Mouse (Mus musculus) right cerebral cortex, postnatal 25 days (tissue): Measurements from ENCODE around the gene Tmed6.
"Not testable (repeated sequence)": the region's sequence is repeated elsewhere in the genome, so short reads cannot be mapped to it uniquely, and the experiment has no call there.

Experiments
- DNase-seq: peaks from one replicate; pipeline ENCODE4 v3.0.0; 2022

Tmed6 gene

DNA sequence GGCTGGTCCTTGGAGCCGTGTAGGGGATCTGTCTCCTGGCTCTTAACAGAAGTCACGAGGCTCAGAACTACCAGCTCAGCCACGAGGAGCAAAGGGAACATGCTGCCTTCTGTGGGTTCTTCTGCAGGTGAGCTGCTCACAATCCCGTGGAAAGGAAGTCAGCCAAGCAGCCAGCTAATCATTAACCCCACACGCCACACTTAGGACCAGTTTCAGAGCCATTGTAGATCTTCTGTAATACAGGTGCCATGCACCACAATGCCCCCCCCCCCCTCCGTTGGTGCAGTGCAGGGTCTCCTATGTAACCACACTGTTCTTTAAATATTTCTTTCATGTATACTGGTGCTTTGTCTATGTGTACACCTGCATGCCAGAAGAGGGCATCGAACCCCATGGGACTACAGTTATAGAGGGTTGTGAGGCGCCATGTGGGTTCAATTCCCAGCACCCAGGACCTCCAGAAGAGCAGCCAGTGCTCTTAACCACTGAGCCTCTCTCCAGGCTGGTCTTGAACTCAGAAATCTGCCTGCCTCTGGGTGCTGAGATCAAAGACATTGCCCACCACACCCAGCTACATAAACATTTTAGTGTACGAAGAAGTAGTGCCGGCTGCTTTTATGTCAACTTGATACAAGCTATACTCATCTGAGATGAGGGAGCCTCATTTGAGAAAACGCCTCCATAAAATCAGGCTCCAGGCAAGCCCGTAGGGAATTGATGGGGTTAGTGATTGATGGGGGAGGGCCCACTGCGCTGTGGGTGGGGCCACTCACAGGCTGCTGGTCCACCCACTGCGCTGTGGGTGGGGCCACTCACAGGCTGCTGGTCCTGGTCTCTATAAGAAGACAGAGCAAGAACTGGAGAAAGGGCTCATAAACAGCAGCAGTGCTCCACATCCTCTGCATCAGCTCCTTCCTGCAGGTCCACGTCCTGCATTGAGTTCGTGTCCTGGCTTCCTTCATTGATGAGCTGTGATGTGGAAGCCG, at the start of gene Tmed6:
Gene Tmed6 (minus strand): TSS at position 134 of the 986 bp plus-strand sequence.
- no peak for DNase-seq

DNA sequence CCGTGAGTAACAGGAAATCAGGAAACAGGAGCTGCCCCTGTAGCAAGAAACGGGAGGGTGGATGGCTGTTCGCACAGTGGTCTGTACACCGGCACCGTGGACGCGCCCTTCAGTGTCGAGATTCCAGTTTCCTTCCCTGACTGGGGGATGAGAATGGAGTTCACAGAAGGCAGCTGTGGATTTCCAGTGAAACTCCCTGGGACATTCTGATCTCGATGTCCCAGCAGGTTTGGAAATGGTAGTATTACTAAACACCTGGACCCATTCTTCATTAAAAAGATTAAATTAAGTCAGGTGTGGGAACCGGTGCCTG, 49.5 kb upstream of the Tmed6 start:
- no peak for DNase-seq

DNA sequence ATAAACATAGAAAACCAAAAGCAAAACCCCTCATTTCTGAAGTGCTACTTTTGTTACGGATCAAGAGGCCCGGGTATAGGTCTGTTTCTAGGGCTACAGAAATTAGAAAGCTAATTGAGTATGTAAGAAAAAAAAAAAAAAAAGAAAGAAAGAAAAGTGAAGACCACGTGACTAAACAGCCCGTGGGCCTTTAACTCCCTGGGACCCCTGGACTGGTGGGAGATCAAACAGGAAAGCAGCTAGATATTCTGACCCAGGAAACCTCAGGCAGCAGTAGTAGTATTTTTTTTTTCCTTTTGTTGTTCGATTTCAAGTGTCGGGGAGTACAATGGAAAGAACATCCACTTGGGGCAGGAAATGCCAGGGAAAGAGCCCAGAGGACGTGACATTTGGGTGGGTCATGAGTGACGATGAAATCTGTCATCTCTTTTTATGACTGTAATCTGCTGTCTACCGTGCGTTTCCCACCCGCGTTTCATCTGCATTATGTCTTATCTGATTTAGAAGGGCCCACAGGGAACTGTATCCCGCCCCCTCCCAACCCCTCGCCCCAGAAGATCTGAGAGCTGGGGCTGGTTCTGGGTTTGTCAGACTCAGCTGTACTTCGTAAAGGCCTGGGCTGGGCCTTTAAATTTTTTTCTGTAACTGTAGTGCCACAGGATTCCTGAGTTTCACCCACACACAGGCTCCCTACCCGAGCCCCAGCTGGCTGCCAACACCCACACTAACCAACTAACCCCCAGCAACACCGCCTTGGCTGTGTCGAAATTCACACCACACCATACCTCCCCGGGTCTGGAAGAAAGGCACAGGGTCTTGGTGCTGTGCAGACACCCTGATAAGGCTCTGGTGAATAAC, 48.9 kb upstream of the Tmed6 start:
- peak; percentile 31 for DNase-seq

DNA sequence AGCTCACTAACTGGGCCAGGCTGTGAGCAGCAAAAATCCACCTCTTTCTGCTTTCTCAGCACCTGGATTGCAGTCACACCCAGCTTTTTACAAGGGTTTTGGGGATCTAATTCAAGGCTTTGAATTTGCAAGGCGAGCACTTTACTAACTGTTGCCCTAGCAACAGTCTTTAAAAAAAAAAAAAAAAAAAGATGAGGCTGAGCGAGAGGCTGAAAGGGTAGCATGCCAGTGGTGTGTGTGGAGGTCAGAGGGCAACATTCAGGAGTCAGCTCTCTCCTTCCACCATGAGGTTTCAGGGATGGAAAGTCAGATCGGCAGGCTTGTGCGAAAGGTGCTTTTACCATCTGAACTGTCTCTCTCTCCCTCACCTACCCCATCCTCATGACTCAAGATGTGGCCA, 47.8 kb upstream of the Tmed6 start:
- DNase-seq = no peak

DNA sequence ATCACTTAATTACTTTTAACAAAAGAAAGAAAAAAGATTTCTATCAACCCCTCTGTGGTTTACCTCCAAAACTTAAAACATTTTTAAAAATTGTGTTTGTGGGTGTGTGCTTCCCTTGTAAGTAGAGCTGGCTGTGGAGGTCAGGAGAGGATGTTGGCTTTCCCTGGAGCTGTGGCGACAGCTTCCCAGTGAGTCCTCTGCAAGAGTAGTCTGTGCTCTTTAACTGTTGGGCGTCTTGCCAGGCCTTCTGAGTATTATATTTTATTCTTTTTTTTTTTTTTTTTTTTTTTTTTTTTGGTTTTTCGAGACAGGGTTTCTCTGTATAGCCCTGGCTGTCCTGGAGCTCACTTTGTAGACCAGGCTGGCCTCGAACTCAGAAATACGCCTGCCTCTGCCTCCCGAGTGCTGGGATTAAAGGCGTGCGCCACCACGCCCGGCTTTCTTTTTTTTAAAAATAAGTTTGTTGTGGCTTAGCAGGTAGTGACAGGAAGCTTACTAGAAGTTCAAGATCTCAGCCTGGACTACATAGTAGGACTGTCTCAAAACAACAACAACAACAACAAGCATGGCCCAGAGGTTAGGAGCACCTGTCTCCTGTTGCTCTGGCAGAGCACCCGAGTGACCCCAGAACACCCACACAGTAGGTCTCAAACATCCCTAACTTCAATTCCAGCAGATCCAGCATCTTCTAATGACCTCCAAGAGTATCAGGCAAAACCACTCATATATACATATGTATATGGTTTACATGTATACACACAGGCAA, 46.1 kb upstream of the Tmed6 start:
- no peak for DNase-seq

GRCm38 (mm10) chr8:107110629-107111330, 45.3 kb upstream of the Tmed6 start:
- no peak for DNase-seq

GRCm38 (mm10) chr8:107109816-107110435, 44.5 kb upstream of the Tmed6 start:
- DNase-seq = no peak

- no peak for DNase-seq
Observed at GRCm38 (mm10) chr8:107108978-107109720, 43.7 kb upstream of the Tmed6 start.

DNA sequence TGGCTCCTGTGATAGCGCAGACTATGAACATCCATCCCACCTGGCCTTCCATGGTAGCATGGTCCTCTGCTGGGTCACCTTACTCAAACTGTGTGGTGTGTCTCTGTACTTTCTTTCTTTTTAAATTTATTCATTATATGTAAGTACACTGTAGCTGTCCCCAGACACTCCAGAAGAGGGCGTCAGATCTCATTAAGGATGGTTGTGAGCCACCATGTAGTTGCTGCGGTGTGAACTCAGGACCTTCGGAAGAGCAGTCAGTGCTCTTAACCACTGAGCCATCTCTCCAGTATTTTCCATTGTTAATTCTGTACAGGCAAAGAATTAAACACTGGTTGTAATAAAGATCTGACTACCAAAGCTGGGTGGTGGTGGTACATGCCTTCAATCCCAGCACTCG, 42.6 kb upstream of the Tmed6 start:
- not testable (repeated sequence) for DNase-seq

GRCm38 (mm10) chr8:107104547-107104946, 39.1 kb upstream of the Tmed6 start:
- peak; percentile 61 for DNase-seq

DNA sequence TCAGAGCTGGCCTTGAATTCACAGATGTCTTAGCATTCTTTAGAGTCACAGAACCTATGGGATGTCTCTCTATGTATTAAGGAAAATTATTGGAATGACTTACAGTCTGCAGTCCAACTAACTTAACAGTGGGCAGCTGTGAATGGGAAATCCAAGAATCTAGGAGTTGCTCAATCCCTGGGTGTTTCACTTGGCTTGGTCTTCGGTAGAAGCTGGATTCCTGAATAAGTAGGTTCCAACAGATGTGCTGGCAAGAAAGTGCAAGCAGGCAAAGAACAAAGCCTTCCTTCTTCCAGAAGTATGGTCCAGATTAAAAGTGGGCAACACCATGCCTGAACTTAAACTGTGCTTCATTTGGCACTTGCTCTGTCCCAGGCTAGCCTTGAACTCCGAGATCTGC, 35.2 kb upstream of the Tmed6 start:
- DNase-seq = no peak

GRCm38 (mm10) chr8:107096366-107097036, 31.1 kb upstream of the Tmed6 start, which contains the start of gene Terf2:
Terf2 (minus strand) TSS chr8:107096547.
- peak; percentile 94 for DNase-seq

- DNase-seq = no peak
Observed at GRCm38 (mm10) chr8:107095717-107096365, 30.4 kb upstream of the Tmed6 start.

DNA sequence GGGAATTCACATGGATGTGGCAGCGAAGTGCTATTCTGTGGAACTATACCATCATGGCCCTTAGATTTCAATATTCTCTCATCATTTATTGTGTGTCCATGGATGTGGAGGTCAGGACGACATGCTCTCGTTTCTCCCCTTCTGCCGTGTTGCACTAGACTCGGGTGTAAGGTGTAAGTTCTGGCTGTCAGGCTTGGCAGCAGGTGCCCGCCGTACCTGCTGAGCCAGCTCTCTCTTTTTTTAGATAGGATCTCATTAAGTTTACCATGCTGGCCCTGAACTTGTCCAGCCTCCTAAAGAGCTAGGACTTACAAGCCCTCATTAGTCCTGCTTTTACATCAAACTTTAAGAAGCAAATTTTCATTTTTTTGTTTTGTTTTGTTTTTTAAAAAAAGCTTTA, 25.1 kb upstream of the Tmed6 start:
- no peak for DNase-seq

DNA sequence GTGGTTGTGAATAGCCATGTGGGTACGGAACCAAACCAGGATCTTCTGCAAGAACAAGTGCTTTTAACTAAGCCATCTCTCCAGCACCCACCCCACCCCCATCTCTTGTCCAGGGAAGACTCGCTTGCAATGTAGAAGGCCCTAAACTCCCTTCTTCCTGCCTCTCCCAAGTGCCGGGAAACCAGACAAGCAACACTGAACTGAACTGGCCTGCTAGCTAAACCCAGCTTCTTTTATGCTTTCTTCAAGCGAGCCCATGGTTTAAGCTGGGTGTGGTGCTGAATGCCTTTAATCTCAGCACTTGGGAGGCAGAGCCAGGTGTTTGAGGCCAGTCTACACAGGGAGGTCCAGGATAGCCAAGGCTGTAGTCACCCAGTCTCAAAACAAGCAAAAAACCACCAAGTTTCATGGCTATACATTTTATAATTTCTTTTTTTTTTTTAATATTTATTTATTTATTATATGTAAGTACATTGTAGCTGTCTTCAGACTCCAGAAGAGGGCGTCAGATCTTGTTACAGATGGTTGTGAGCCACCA, 23.2 kb upstream of the Tmed6 start:
- no peak for DNase-seq

DNA sequence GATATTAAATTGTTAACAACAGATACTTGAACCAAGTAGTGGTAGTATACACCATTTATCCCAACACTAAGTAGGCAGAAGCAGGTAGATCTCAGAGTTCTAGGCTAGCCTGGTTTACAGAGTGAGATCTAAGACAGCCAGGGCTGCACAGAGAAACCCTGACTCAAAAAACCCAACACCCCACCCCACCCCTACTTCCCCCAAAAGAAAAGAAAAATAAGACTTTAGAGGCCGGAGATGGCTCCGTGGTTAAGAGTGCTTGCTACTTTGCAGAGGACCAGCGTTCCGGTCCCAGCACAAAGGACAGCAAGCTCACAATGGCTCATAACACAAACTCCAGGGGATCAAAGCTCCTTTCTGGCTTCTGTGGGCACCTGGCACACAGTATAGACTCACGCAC, 20.6 kb upstream of the Tmed6 start:
- DNase-seq = no peak

GRCm38 (mm10) chr8:107085358-107085757, 19.9 kb upstream of the Tmed6 start:
- no peak for DNase-seq

- no peak for DNase-seq
Observed at GRCm38 (mm10) chr8:107076239-107076888, 10.9 kb upstream of the Tmed6 start.

DNA sequence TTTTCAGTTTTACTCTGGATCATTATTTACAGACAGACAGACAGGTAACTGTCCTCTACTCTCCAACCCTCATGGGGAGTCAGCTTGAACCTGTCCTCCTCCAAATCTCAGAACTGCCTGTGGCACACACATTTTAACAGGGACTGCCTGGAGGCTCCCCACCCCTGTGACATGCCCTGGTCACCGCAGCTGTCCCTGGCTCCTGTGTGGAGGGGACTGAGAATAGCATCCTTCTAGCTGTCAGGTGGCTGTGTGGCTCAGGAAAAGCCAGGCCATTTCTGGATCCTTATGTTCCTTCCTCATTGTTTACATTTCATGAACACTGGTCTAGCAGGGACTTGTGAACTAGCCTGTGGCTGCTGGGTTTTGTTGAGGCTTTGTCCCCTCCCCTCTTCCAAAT, 8.7 kb upstream of the Tmed6 start:
- DNase-seq = no peak
